Mouse (Mus musculus): ENCODE measurements around the gene Rnf208.

- no peak for TF ChIP-seq MAX (IDR thresholded peaks at IDR 0.05)
- no peak for TF ChIP-seq CTCF (IDR thresholded peaks at IDR 0.05; ENCODE audit: control insufficient read depth, insufficient read depth, insufficient read length)
- TF ChIP-seq CEBPB (IDR thresholded peaks at IDR 0.05; ENCODE audit: low read depth) = no peak
- no peak for TF ChIP-seq USF1 (IDR thresholded peaks at IDR 0.05; ENCODE audit: low read depth)
- TF ChIP-seq MYOD1 (IDR thresholded peaks at IDR 0.05; ENCODE audit: control insufficient read depth, insufficient read length, low read depth) = no peak
- TF ChIP-seq MYOG (IDR thresholded peaks at IDR 0.05; ENCODE audit: control insufficient read depth, extremely low read depth, insufficient read length) = no peak
Observed at GRCm38 (mm10) chr2:25258887-25259286, 16.8 kb downstream of the Rnf208 start.

All from C2C12 (cell line).